Mouse (Mus musculus) liver, embryonic 14.5 days (tissue): Measurements from ENCODE around the gene Fbxw4. TPM values are rescaled to one million over a fixed set of nuclear protein-coding genes. Genes with fewer than 3 reads are reported as not detected.

Experiments used
- ATAC-seq: fragments of 200-750 bp; cut with Nextera tagmentation; 2 replicates; pipeline ENCODE4 v1.8.0; 2017; ENCODE audit warnings: moderate number of reproducible peaks, mild to moderate bottlenecking, moderate library complexity; ENCODE audit not compliant: insufficient read depth
- DNase-seq, 3 experiments: peaks; one replicate each; pipeline ENCODE4 v3.0.0-alpha.2; 2012 to 2013; ENCODE audit warnings: low read depth in 3 of 3, low spot score in 3 of 3
- H3K27ac ChIP-seq: fragments of 300-500 bp; sonication (generic); 2 replicates; pipeline ENCODE4 v1.5.1; 2014; ENCODE audit warnings: moderate library complexity, mild to moderate bottlenecking, control low read depth, inconsistent platforms
- H3K27me3 ChIP-seq: fragments of 300-500 bp; sonication (generic); 2 replicates; pipeline ENCODE4 v1.6.1; 2014; ENCODE audit warnings: mild to moderate bottlenecking, low read length, moderate library complexity; ENCODE audit not compliant: control insufficient read depth, insufficient read depth
- H3K36me3 ChIP-seq: fragments of 300-500 bp; sonication (generic); replicated peaks from 2 replicates; pipeline ENCODE4 v1.6.1; 2014; ENCODE audit warnings: low read depth; ENCODE audit not compliant: control insufficient read depth, insufficient read depth
- H3K4me1 ChIP-seq, 2 experiments: fragments of 200-500 bp in 1 of 2; fragments of 300-500 bp in 1 of 2; sonication (generic) in 1 of 2; replicated peaks; 2 replicates each; pipeline ENCODE4 v1.6.1; 2012 to 2014; ENCODE audit warnings: antibody characterized with exemption in 1 of 2, inconsistent platforms in 1 of 2, low read length in 1 of 2; ENCODE audit not compliant: control insufficient read depth in 2 of 2, insufficient read depth in 2 of 2
- H3K4me2 ChIP-seq: fragments of 300-500 bp; sonication (generic); 2 replicates; pipeline ENCODE4 v1.6.1; 2014; ENCODE audit warnings: low read depth, mild to moderate bottlenecking, control low read depth, moderate library complexity
- H3K4me3 ChIP-seq, 2 experiments: fragments of 200-500 bp in 1 of 2; fragments of 300-500 bp in 1 of 2; sonication (generic) in 1 of 2; 2 replicates each; pipeline ENCODE4 v1.5.1; 2012 to 2014; ENCODE audit warnings: low read depth in 2 of 2, low read length in 2 of 2, mild to moderate bottlenecking in 2 of 2, control low read depth in 1 of 2, inconsistent platforms in 1 of 2, moderate library complexity in 1 of 2; ENCODE audit not compliant: insufficient read depth in 1 of 2
- H3K9ac ChIP-seq: fragments of 300-500 bp; sonication (generic); replicated peaks from 2 replicates; pipeline ENCODE4 v1.6.1; 2014; ENCODE audit warnings: mild to moderate bottlenecking, control low read depth, moderate library complexity
- H3K9me3 ChIP-seq: fragments of 300-500 bp; sonication (generic); 2 replicates; pipeline ENCODE4 v1.6.1; 2016; ENCODE audit warnings: low read length, mixed read lengths; ENCODE audit not compliant: control insufficient read depth
- CTCF ChIP-seq: IDR thresholded peaks from 2 replicates; pipeline ENCODE4 v1.5.1; 2016; ENCODE audit warnings: antibody characterized with exemption, low read depth, control low read depth
- EP300 ChIP-seq: IDR thresholded peaks from 2 replicates; pipeline ENCODE4 v1.6.1; 2016; ENCODE audit warnings: antibody characterized with exemption, low read depth
- WGBS: fragments of 180-500 bp; shearing (Covaris S2); extraction: QIAGEN DNeasy Blood & Tissue Kit; methylation state at CpG from one replicate; pipeline ENCODE4 v1.1.7; 2014; ENCODE audit not compliant: insufficient replicate concordance; 5-methylcytosine and 5-hydroxymethylcytosine counted together
- polyA plus RNA-seq, 2 experiments: library from polyadenylated mRNA; depleted of rRNA in 1 of 2; stranded (reverse) in 1 of 2; unstranded in 1 of 2; fragments of >200 nt; fragmentation: Nextera tagmentation in 1 of 2; extraction: Ambion mirVana in 1 of 2; gene quantifications; 2 replicates each; pipeline versions ENCODE4 v1.2.1 to v1.2.3; 2012 to 2014

Gene Fbxw4
- polyA plus RNA-seq, 2 experiments = 2.5 to 14.5 TPM

GRCm38 (mm10) chr19:45663851-45664250, 3.7 kb upstream of the Fbxw4 start:
- H3K4me2 ChIP-seq = no peak overlapping the region
- DNase-seq = no peak
- no peak for ATAC-seq
- no peaks in the 10 kb centered on the region for H3K36me3 ChIP-seq
- 45% methylated on average over 2 of the region's 2 CpGs for WGBS
- no peak overlapping the region for H3K27ac ChIP-seq
- TF ChIP-seq CTCF = no peak
- no peak for TF ChIP-seq EP300
- H3K4me1 ChIP-seq = peaks cover 5 to 8% of the 10 kb centered on the region in 2 experiments; a peak in 3 of 4 replicates
- H3K27me3 ChIP-seq = no peaks in the 10 kb centered on the region
- no peak overlapping the region for H3K4me3 ChIP-seq
- H3K9me3 ChIP-seq = no peaks in the 10 kb centered on the region
- no peak overlapping the region for H3K9ac ChIP-seq

- 14% methylated on average over 18 of the region's 18 CpGs for WGBS
- Histone ChIP-seq H3K4me2 (peak overlapping the region; percentile 79), H3K27me3 (no peaks in the 10 kb centered on the region)
Observed at GRCm38 (mm10) chr19:45660503-45660790, 335 bp upstream of the Fbxw4 start.

DNA sequence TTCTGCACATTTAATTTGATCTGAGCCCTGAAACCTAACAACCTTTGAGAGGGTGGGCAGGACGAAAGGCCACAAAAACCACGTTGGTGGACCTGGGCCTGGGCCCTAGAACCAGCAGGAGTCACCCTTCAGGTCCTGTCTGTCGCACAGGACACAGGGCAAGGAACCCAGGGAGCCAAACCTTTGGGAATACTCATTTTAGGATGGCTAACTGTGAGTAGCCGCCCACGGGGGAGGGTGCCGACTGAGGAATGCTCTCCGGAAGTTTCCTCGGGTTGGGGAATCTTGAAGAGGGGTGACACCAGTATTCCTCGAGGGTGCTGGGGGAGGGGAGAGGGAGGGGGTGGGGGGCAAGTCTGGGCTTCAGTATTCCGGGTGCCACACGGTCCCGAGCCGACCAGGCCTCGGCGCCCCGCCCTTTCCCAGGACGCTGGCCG, 793 bp downstream of the Fbxw4 start:
- peaks cover 22 to 27% of the 10 kb centered on the region in 2 experiments for H3K4me1 ChIP-seq
- H3K4me3 ChIP-seq = peak overlapping the region; percentile 79
- peak; percentile 31; the same call in 1 of the 2 replicates for TF ChIP-seq CTCF
- no peak for TF ChIP-seq EP300
- ATAC-seq = peak; percentile 32
- H3K9me3 ChIP-seq = no peaks in the 10 kb centered on the region
- under 1% methylated on average over 18 of the region's 18 CpGs for WGBS
- H3K9ac ChIP-seq = peak overlapping the region; percentile 95
- H3K27ac ChIP-seq = peak overlapping the region; percentile 90
- H3K4me2 ChIP-seq = peak overlapping the region; percentile 79
- no peak for DNase-seq
- no peaks in the 10 kb centered on the region for H3K27me3 ChIP-seq
- H3K36me3 ChIP-seq = no peaks in the 10 kb centered on the region

More at GRCm38 (mm10) chr19:45660503-45660790, 335 bp upstream of the Fbxw4 start:
- Histone ChIP-seq H3K27ac (peak overlapping the region; percentile 90), H3K36me3 (no peaks in the 10 kb centered on the region), H3K9ac (peak overlapping the region; percentile 95), H3K9me3 (no peaks in the 10 kb centered on the region), H3K4me1 (peaks cover 22 to 26% of the 10 kb centered on the region in 2 experiments), H3K4me3 (peak overlapping the region; percentile 79)
- ATAC-seq (no peak), DNase-seq (peak in 1 of 3 experiments; percentile 52)
- TF ChIP-seq CTCF = 0 out of 2 replicates have a peak, but pooled peaks have one; percentile 0
- TF ChIP-seq EP300 = no peak

- ATAC-seq (peak; percentile 22; the same call in 1 of the 2 replicates), DNase-seq (peak in 2 of 3 experiments; percentile 31 to 44)
- peak overlapping the region; percentile 79 for H3K4me3 ChIP-seq
- H3K36me3 ChIP-seq = no peaks in the 10 kb centered on the region
- no peaks in the 10 kb centered on the region for H3K27me3 ChIP-seq
- WGBS = 37% methylated on average over 10 of the region's 10 CpGs
- peaks cover 22 to 27% of the 10 kb centered on the region in 2 experiments for H3K4me1 ChIP-seq
- peak overlapping the region; percentile 79 for H3K4me2 ChIP-seq
- H3K9me3 ChIP-seq = no peaks in the 10 kb centered on the region
- peak overlapping the region; percentile 90 for H3K27ac ChIP-seq
- no peak for TF ChIP-seq CTCF
- no peak for TF ChIP-seq EP300
- peak overlapping the region; percentile 95 for H3K9ac ChIP-seq
Observed at GRCm38 (mm10) chr19:45658556-45659268, 1.4 kb downstream of the Fbxw4 start.

GRCm38 (mm10) chr19:45657828-45658227, 2.3 kb downstream of the Fbxw4 start:
- H3K4me2 ChIP-seq = peak overlapping the region; percentile 79
- H3K27me3 ChIP-seq = no peaks in the 10 kb centered on the region
- peak overlapping the region in 1 of 2 experiments; percentile 79; a peak in 2 of 4 replicates for H3K4me3 ChIP-seq
- DNase-seq (peak; percentile 70 to 79 (median 79)), ATAC-seq (peak; percentile 52)
- peaks cover 23 to 33% of the 10 kb centered on the region in 2 experiments for H3K4me1 ChIP-seq
- peak overlapping the region; percentile 39 for H3K9ac ChIP-seq
- H3K9me3 ChIP-seq = no peaks in the 10 kb centered on the region
- peak overlapping the region; percentile 90 for H3K27ac ChIP-seq
- 6% methylated on average over 1 of the region's 1 CpGs for WGBS
- TF ChIP-seq EP300 (peak; percentile 97), CTCF (no peak)
- no peaks in the 10 kb centered on the region for H3K36me3 ChIP-seq
